Mouse (Mus musculus): ENCODE measurements around the gene Gm49333. TPM values are rescaled to one million over a fixed set of nuclear protein-coding genes. Genes with fewer than 3 reads are reported as not detected.
A peak's percentile ranks its signal among the peaks of the same experiment; 100 is the strongest.

Gm49333 gene
- total and polyA plus RNA-seq, 3 experiments, result not detected

DNA sequence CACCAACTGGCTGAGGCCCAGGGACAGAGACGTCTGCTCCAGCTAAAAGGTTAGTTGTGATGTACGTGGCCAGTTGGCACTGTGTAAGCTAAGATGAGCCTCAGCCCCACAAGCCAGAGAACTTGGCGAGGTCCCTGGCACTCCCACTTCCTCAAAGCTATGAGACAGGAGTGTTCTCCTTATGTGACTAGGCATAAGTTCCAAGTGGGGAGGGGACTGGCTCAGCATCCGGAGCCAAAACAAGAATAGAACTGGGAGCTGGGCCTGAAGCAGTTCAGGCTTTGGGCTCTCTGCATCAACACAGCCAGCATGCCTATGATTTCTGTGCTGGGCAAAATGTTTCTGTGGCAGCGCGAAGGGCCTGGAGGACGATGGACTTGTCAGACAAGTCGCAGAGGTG lies 83.4 kb downstream of the Gm49333 start:
- no peak for TF ChIP-seq MAZ (IDR thresholded peaks at IDR 0.05; ENCODE audit: low read depth, low read length)
- Histone ChIP-seq H3K79me2 (ENCODE audit: control insufficient read depth, insufficient read depth, low read length, poor library complexity) (no peaks in the 10 kb centered on the region), H3K9me3 (replicated peaks; ENCODE audit: insufficient read depth, low read length) (no peaks in the 10 kb centered on the region), H3K4me3 (ENCODE audit: control insufficient read depth in 1 of 2, insufficient read depth in 1 of 2, low read depth in 2 of 2, low read length in 2 of 2) (no peak overlapping the region), H3K27ac (ENCODE audit: control insufficient read depth, low read depth, low read length) (no peak overlapping the region), H3K9ac (ENCODE audit: control insufficient read depth, low read depth, low read length, poor library complexity, severe bottlenecking) (no peak overlapping the region), H3K27me3 (ENCODE audit: control insufficient read depth in 1 of 2, insufficient read depth in 2 of 2, low read length in 2 of 2) (no peaks in the 10 kb centered on the region), H3K4me1 (ENCODE audit: control insufficient read depth in 1 of 2, insufficient read depth in 2 of 2, low read length in 2 of 2) (no peaks in the 10 kb centered on the region), H3K36me3 (ENCODE audit: control insufficient read depth in 1 of 2, insufficient read depth in 2 of 2, low read length in 2 of 2) (peaks cover 2 to 6% of the 10 kb centered on the region in 2 experiments; a peak in 3 of 4 replicates)
- DNase-seq (ENCODE audit: low read depth, low spot score), result peak; percentile 40

Other genes starting within 250 kb of the Gm49333 start
- gene Abcc5, start 185.2 kb upstream of the Gm49333 start, total RNA-seq (2012; rRNA removed), result 16.4 and 17.6 TPM in 2 replicates
- gene Abcc5, start 185.2 kb upstream of the Gm49333 start, polyA plus RNA-seq (2012; ENCODE audit: insufficient read depth in 1 of 2, insufficient read length in 2 of 2, low read depth in 1 of 2, low replicate concordance in 2 of 2, missing spikeins in 1 of 2), result 10 to 100 TPM in 1 of 2 experiments, not detected in 1; 31.7 TPM
- 131 and 137 TPM in 2 replicates for gene Eif2b5, start 112.8 kb upstream of the Gm49333 start, total RNA-seq (2012; rRNA removed)
- 100 to 1,000 TPM in 1 of 2 experiments, 10 to 100 TPM in 1; 91.1 to 115 TPM for gene Eif2b5, start 112.8 kb upstream of the Gm49333 start, polyA plus RNA-seq (2012; ENCODE audit: insufficient read depth in 1 of 2, insufficient read length in 2 of 2, low read depth in 1 of 2, low replicate concordance in 2 of 2, missing spikeins in 1 of 2)
- 4.0 and 4.1 TPM in 2 replicates for gene Dvl3, start 94.6 kb upstream of the Gm49333 start, total RNA-seq (2012; rRNA removed)
- 10 to 100 TPM in 1 of 2 experiments, not detected in 1; 20.5 TPM for gene Dvl3, start 94.6 kb upstream of the Gm49333 start, polyA plus RNA-seq (2012; ENCODE audit: insufficient read depth in 1 of 2, insufficient read length in 2 of 2, low read depth in 1 of 2, low replicate concordance in 2 of 2, missing spikeins in 1 of 2)
- 185 and 199 TPM in 2 replicates for gene Ap2m1, start 76.1 kb upstream of the Gm49333 start, total RNA-seq (2012; rRNA removed)
- gene Ap2m1, start 76.1 kb upstream of the Gm49333 start, polyA plus RNA-seq (2012; ENCODE audit: insufficient read depth in 1 of 2, insufficient read length in 2 of 2, low read depth in 1 of 2, low replicate concordance in 2 of 2, missing spikeins in 1 of 2), result 1,000 to 10,000 TPM in 1 of 2 experiments, 100 to 1,000 TPM in 1; 312 to 1,810 TPM
- 42.0 and 46.5 TPM in 2 replicates for gene Abcf3, start 63.0 kb upstream of the Gm49333 start, total RNA-seq (2012; rRNA removed)
- 10 to 100 TPM in 1 of 2 experiments, not detected in 1; 79.6 TPM for gene Abcf3, start 63.0 kb upstream of the Gm49333 start, polyA plus RNA-seq (2012; ENCODE audit: insufficient read depth in 1 of 2, insufficient read length in 2 of 2, low read depth in 1 of 2, low replicate concordance in 2 of 2, missing spikeins in 1 of 2)
- gene Vwa5b2, start 22.1 kb upstream of the Gm49333 start, total RNA-seq (2012; rRNA removed), result 0.07 and 0.15 TPM in 2 replicates
- under 1 TPM in 1 of 2 experiments, not detected in 1; 0.33 TPM for gene Vwa5b2, start 22.1 kb upstream of the Gm49333 start, polyA plus RNA-seq (2012; ENCODE audit: insufficient read depth in 1 of 2, insufficient read length in 2 of 2, low read depth in 1 of 2, low replicate concordance in 2 of 2, missing spikeins in 1 of 2)
- 38.6 and 52.2 TPM in 2 replicates for gene Eef1akmt4, start within 50 bp of the Gm49333 start, total RNA-seq (2012; rRNA removed)
- 10 to 100 TPM in 1 of 2 experiments, not detected in 1; 37.1 TPM for gene Eef1akmt4, start within 50 bp of the Gm49333 start, polyA plus RNA-seq (2012; ENCODE audit: insufficient read depth in 1 of 2, insufficient read length in 2 of 2, low read depth in 1 of 2, low replicate concordance in 2 of 2, missing spikeins in 1 of 2)
- gene Alg3, start 125 bp downstream of the Gm49333 start, total RNA-seq (2012; rRNA removed), result 22.2 and 25.6 TPM in 2 replicates
- 100 to 1,000 TPM in 1 of 2 experiments, 10 to 100 TPM in 1; 67.6 to 218 TPM for gene Alg3, start 125 bp downstream of the Gm49333 start, polyA plus RNA-seq (2012; ENCODE audit: insufficient read depth in 1 of 2, insufficient read length in 2 of 2, low read depth in 1 of 2, low replicate concordance in 2 of 2, missing spikeins in 1 of 2)
- gene Camk2n2, start 9.7 kb downstream of the Gm49333 start, total RNA-seq (2012; rRNA removed), result 0.23 and 0.65 TPM in 2 replicates
- 1 to 10 TPM in 1 of 2 experiments, not detected in 1; 4.3 TPM for gene Camk2n2, start 9.7 kb downstream of the Gm49333 start, polyA plus RNA-seq (2012; ENCODE audit: insufficient read depth in 1 of 2, insufficient read length in 2 of 2, low read depth in 1 of 2, low replicate concordance in 2 of 2, missing spikeins in 1 of 2)
- gene Ece2, start 18.2 kb downstream of the Gm49333 start, total RNA-seq (2012; rRNA removed), result 4.9 and 5.0 TPM in 2 replicates
- gene Ece2, start 18.2 kb downstream of the Gm49333 start, polyA plus RNA-seq (2012; ENCODE audit: insufficient read depth in 1 of 2, insufficient read length in 2 of 2, low read depth in 1 of 2, low replicate concordance in 2 of 2, missing spikeins in 1 of 2), result 1 to 10 TPM in 1 of 2 experiments, not detected in 1; 7.4 TPM
- gene Psmd2, start 40.0 kb downstream of the Gm49333 start, total RNA-seq (2012; rRNA removed), result 262 and 323 TPM in 2 replicates
- gene Psmd2, start 40.0 kb downstream of the Gm49333 start, polyA plus RNA-seq (2012; ENCODE audit: insufficient read depth in 1 of 2, insufficient read length in 2 of 2, low read depth in 1 of 2, low replicate concordance in 2 of 2, missing spikeins in 1 of 2), result 100 to 1,000 TPM in 1 of 2 experiments, 10 to 100 TPM in 1; 81.9 to 432 TPM
- gene Eif4g1, start 56.7 kb downstream of the Gm49333 start, total RNA-seq (2012; rRNA removed), result 409 and 425 TPM in 2 replicates
- gene Eif4g1, start 56.7 kb downstream of the Gm49333 start, polyA plus RNA-seq (2012; ENCODE audit: insufficient read depth in 1 of 2, insufficient read length in 2 of 2, low read depth in 1 of 2, low replicate concordance in 2 of 2, missing spikeins in 1 of 2), result 100 to 1,000 TPM; 327 to 436 TPM
- not detected in 2 replicates for gene Fam131a, start 81.6 kb downstream of the Gm49333 start, total RNA-seq (2012; rRNA removed)
- not detected for gene Fam131a, start 81.6 kb downstream of the Gm49333 start, polyA plus RNA-seq (2012; ENCODE audit: insufficient read depth in 1 of 2, insufficient read length in 2 of 2, low read depth in 1 of 2, low replicate concordance in 2 of 2, missing spikeins in 1 of 2)
- gene Polr2h, start 106.1 kb downstream of the Gm49333 start, total RNA-seq (2012; rRNA removed), result 174 and 180 TPM in 2 replicates
- 10 to 100 TPM in 1 of 2 experiments, not detected in 1; 95.4 TPM for gene Polr2h, start 106.1 kb downstream of the Gm49333 start, polyA plus RNA-seq (2012; ENCODE audit: insufficient read depth in 1 of 2, insufficient read length in 2 of 2, low read depth in 1 of 2, low replicate concordance in 2 of 2, missing spikeins in 1 of 2)
- 3.6 and 5.4 TPM in 2 replicates for gene Clcn2, start 106.1 kb downstream of the Gm49333 start, total RNA-seq (2012; rRNA removed)
- gene Clcn2, start 106.1 kb downstream of the Gm49333 start, polyA plus RNA-seq (2012; ENCODE audit: insufficient read depth in 1 of 2, insufficient read length in 2 of 2, low read depth in 1 of 2, low replicate concordance in 2 of 2, missing spikeins in 1 of 2), result 1 to 10 TPM in 1 of 2 experiments, not detected in 1; 9.4 TPM
- not detected in 2 replicates for gene Chrd, start 121.5 kb downstream of the Gm49333 start, total RNA-seq (2012; rRNA removed)
- gene Chrd, start 121.5 kb downstream of the Gm49333 start, polyA plus RNA-seq (2012; ENCODE audit: insufficient read depth in 1 of 2, insufficient read length in 2 of 2, low read depth in 1 of 2, low replicate concordance in 2 of 2, missing spikeins in 1 of 2), result not detected
- not detected in 2 replicates for gene Thpo, start 122.9 kb downstream of the Gm49333 start, total RNA-seq (2012; rRNA removed)
- not detected for gene Thpo, start 122.9 kb downstream of the Gm49333 start, polyA plus RNA-seq (2012; ENCODE audit: insufficient read depth in 1 of 2, insufficient read length in 2 of 2, low read depth in 1 of 2, low replicate concordance in 2 of 2, missing spikeins in 1 of 2)

All from MEL (cell line).